Mouse (Mus musculus) small intestine, adult 2 months (tissue): ENCODE measurements around the gene Oas2.
"Not testable (repeated sequence)": the region's sequence is repeated elsewhere in the genome, so short reads cannot be mapped to it uniquely, and the experiment has no call there.

Experiments used
- CTCF ChIP-seq: fragments of 200-500 bp; IDR thresholded peaks from 2 replicates; pipeline ENCODE4 v1.5.1; 2012; ENCODE audit warnings: low read depth, mild to moderate bottlenecking, control low read depth, inconsistent platforms, low read length, moderate library complexity, mixed read lengths; ENCODE audit not compliant: insufficient replicate concordance, insufficient read length; ENCODE audit errors: extremely low read depth
- POLR2A ChIP-seq: fragments of 200-500 bp; IDR thresholded peaks from 2 replicates; pipeline ENCODE4 v1.6.1; 2012; ENCODE audit warnings: low read depth, mild to moderate bottlenecking, control low read depth, inconsistent platforms, low read length, moderate library complexity

DNA sequence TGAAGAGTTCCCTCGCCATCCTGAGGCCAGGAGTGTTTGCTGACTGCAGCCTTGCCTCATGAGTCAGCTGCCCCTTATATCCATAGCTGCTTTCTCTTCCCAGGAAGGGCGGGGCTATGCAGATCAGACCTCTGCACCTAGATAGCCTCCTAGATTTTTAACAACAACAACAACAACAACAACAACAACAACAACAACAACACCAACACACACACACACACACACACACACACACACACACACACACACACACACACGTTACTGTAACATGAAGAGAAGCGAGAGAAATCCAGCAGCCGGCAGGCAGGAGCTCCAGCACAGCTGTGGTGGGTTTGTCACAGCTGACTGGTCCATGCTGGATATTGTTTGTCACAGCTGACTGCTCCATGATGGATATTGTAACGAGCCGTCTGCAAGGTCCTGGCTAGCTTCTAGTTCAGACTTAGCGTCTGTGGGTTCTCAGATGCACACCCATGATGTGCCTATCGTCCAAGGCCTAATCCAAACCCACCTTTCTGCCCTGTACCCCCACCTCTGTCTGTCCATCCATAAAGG lies 45.9 kb upstream of the Oas2 start, which contains the start of gene Oas1e:
- TF ChIP-seq POLR2A, CTCF: not testable (repeated sequence)
